Mouse (Mus musculus): ENCODE results near the gene Prr15l.

DNA sequence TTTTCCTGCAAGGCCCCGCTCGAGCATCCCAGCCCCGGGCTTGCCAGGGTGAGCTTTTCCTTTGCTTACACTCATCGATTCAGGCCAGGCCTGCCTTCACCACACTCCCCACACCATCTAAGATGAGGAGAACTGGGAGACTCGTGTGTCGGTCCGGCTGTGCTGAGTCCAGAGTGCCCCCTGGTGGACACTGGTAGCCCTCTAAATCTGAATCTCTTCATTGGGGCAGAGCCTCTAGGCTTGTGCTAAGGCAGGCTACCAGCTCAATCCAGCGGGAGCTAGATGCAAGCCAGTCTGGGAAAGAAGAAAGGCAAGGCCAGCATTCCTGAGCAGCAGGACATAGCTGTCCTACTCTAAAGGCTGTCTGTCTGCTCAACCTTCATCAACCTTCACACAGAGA, 35.7 kb downstream of the Prr15l start:
- no peak for TF ChIP-seq POLR2A (IDR thresholded peaks at IDR 0.05; ENCODE audit: insufficient read depth, low read depth, low read length)
- TF ChIP-seq CTCF (IDR thresholded peaks at IDR 0.05; ENCODE audit: insufficient read depth, low read depth, low read length) = peak; percentile 62

Measured in olfactory bulb, adult 2 months (tissue).